Mouse (Mus musculus) kidney, postnatal 0 days (tissue): ENCODE measurements around the gene Cyp4a31. TPM values are rescaled to one million over a fixed set of nuclear protein-coding genes. Genes with fewer than 3 reads are reported as not detected.
"Not testable (repeated sequence)": the region's sequence is repeated elsewhere in the genome, so short reads cannot be mapped to it uniquely, and the experiment has no call there.

Source experiments
- ATAC-seq: fragments of 200-750 bp; cut with Nextera tagmentation; replicated peaks from 2 replicates; pipeline ENCODE4 v1.8.0; 2017; ENCODE audit warnings: low read depth, moderate number of reproducible peaks, moderate TSS enrichment, moderate library complexity; ENCODE audit not compliant: low FRiP score
- DNase-seq: peaks from one replicate; pipeline ENCODE4 v3.0.0-alpha.2; 2016; ENCODE audit warnings: low spot score
- H3K27ac ChIP-seq: fragments of 300-500 bp; sonication (generic); 2 replicates; pipeline ENCODE4 v1.5.1; 2014; ENCODE audit warnings: mild to moderate bottlenecking
- H3K27me3 ChIP-seq: fragments of 300-500 bp; sonication (generic); 2 replicates; pipeline ENCODE4 v1.6.1; 2014; ENCODE audit warnings: low read length, mixed read lengths; ENCODE audit not compliant: insufficient read depth
- H3K36me3 ChIP-seq: fragments of 300-500 bp; sonication (generic); 2 replicates; pipeline ENCODE4 v1.6.1; 2014; ENCODE audit warnings: low read length, mixed read lengths; ENCODE audit not compliant: insufficient read depth
- H3K4me1 ChIP-seq: fragments of 300-500 bp; sonication (generic); replicated peaks from 2 replicates; pipeline ENCODE4 v1.6.1; 2014; ENCODE audit warnings: antibody characterized with exemption, low read length, mixed read lengths; ENCODE audit not compliant: insufficient read depth
- H3K4me2 ChIP-seq: fragments of 300-500 bp; sonication (generic); 2 replicates; pipeline ENCODE4 v1.6.1; 2014; ENCODE audit warnings: mild to moderate bottlenecking, low read length, moderate library complexity, mixed read lengths
- H3K4me3 ChIP-seq: fragments of 300-500 bp; sonication (generic); replicated peaks from 2 replicates; pipeline ENCODE4 v1.5.1; 2014; ENCODE audit warnings: low read depth, low read length
- H3K9ac ChIP-seq: fragments of 300-500 bp; sonication (generic); 2 replicates; pipeline ENCODE4 v1.6.1; 2014; ENCODE audit warnings: low read depth, low read length
- H3K9me3 ChIP-seq: fragments of 300-500 bp; sonication (generic); replicated peaks from 2 replicates; pipeline ENCODE4 v1.6.1; 2016; ENCODE audit warnings: low read length, inconsistent platforms, mixed read lengths
- CTCF ChIP-seq: IDR thresholded peaks from 2 replicates; pipeline ENCODE4 v1.5.1; 2016; ENCODE audit warnings: antibody characterized with exemption, low read depth, mild to moderate bottlenecking, moderate library complexity
- WGBS: fragments of 180-500 bp; shearing (Covaris S2); extraction: QIAGEN DNeasy Blood & Tissue Kit; methylation state at CpG from one replicate; pipeline ENCODE4 v1.1.7; 2014; 5-methylcytosine and 5-hydroxymethylcytosine counted together
- polyA plus RNA-seq: library from polyadenylated mRNA; unstranded; fragments of >200 nt; fragmentation: Nextera tagmentation; extraction: Ambion mirVana; gene quantifications from 2 replicates; pipeline ENCODE4 v1.2.1, GENCODE M21; 2015

Gene Cyp4a31
- polyA plus RNA-seq, 1 experiment from 2014 or later, result 49.7 TPM

DNA sequence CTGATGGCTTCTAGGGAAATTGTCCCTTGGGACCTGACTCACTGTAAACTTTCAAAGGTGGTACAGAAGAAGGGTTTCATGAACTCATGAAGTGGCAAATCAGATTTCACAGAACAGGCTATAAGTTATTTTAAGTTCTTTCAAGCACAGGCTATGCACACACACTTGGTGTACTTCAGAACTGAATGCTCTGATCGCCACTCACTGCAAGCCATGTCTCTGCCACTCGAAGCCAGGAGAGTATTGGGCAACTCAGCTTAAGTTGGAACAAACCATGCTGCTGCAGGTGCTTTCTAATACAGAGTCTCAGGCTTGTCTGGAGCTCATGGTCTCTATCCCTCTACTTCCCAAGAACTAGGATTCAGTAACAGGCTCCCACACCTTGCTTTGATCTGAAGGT lies 12.3 kb downstream of the Cyp4a31 start:
- Histone ChIP-seq H3K27ac (no peak overlapping the region), H3K4me1 (no peaks in the 10 kb centered on the region), H3K27me3 (no peaks in the 10 kb centered on the region), H3K4me3 (no peak overlapping the region), H3K9ac (no peak overlapping the region), H3K9me3 (no peaks in the 10 kb centered on the region), H3K4me2 (no peak overlapping the region), H3K36me3 (no peaks in the 10 kb centered on the region)
- no peak for DNase-seq
- ATAC-seq, result no peak
- no peak for TF ChIP-seq CTCF
- WGBS, result 80% methylated on average over 2 of the region's 2 CpGs

DNA sequence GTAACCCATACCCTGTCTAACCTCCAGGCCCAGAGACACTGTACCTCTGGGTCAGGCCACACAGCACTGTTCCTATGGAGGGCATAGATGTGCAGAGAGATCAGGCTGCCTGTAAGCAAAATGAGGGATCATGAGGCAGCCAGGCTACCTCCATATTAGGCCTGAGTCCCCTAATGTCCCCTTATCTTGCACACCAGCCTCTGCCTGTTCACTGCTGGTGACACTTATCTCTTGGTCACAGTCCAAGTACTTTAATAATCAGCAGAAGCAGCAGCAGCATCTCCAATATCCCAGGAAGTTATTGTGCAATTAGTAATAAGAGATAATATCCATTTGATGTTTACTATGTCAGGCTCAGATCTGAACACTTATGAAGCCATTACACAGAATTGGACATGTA lies 19.6 kb downstream of the Cyp4a31 start:
- TF ChIP-seq CTCF, result no peak
- no peak for ATAC-seq

DNA sequence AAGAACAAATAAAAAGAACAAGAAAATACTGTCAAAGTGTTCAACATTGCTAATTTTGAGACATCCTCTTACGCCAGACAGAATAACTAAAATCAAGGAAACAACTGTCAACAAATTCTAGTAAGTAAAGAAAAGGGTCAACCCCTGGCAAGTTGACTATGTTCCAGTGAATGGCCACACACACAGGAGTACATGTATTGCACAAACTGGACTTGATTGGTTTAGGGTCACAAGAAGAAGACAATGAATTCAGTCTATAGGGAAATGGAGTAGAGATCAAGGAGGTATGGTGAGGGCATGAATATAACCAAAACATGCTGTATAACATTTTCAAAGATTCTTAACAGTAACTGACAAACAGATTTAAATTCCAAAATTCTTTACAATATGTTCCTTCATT lies 32.9 kb downstream of the Cyp4a31 start:
- DNase-seq (no peak), ATAC-seq (no peak)
- H3K9ac ChIP-seq, result no peak overlapping the region
- no peak overlapping the region for H3K27ac ChIP-seq
- 82% methylated on average over 1 of the region's 1 CpGs for WGBS
- no peaks in the 10 kb centered on the region for H3K36me3 ChIP-seq
- no peaks in the 10 kb centered on the region for H3K4me1 ChIP-seq
- no peak for TF ChIP-seq CTCF
- H3K4me3 ChIP-seq, result no peak overlapping the region
- H3K9me3 ChIP-seq, result no peaks in the 10 kb centered on the region
- H3K4me2 ChIP-seq, result no peak overlapping the region
- H3K27me3 ChIP-seq, result no peaks in the 10 kb centered on the region

More for the DNA sequence above, 19.6 kb downstream of the Cyp4a31 start:
- Histone ChIP-seq H3K27ac (no peak overlapping the region), H3K27me3 (no peaks in the 10 kb centered on the region), H3K4me3 (no peak overlapping the region), H3K4me2 (no peak overlapping the region), H3K36me3 (no peaks in the 10 kb centered on the region), H3K9ac (no peak overlapping the region), H3K9me3 (no peaks in the 10 kb centered on the region), H3K4me1 (no peaks in the 10 kb centered on the region)
- no peak for DNase-seq

GRCm38 (mm10) chr4:115596824-115597336 lies 33.4 kb downstream of the Cyp4a31 start:
- no peaks in the 10 kb centered on the region for H3K4me1 ChIP-seq
- H3K4me2 ChIP-seq, result no peak overlapping the region
- H3K27me3 ChIP-seq, result no peaks in the 10 kb centered on the region
- 52% methylated on average over 2 of the region's 2 CpGs for WGBS
- no peak overlapping the region for H3K9ac ChIP-seq
- H3K4me3 ChIP-seq, result no peak overlapping the region
- no peaks in the 10 kb centered on the region for H3K36me3 ChIP-seq
- no peak overlapping the region for H3K27ac ChIP-seq
- TF ChIP-seq CTCF, result no peak
- ATAC-seq (no peak), DNase-seq (no peak)
- H3K9me3 ChIP-seq, result no peaks in the 10 kb centered on the region

GRCm38 (mm10) chr4:115600611-115601010 lies 37.2 kb downstream of the Cyp4a31 start, which contains the start of gene Cyp4a32:
Gene Cyp4a32, plus strand, starts transcription at chr4:115600969.
- H3K9me3 ChIP-seq, H3K4me2 ChIP-seq, H3K4me1 ChIP-seq, H3K27ac ChIP-seq, H3K27me3 ChIP-seq, ATAC-seq, DNase-seq, H3K9ac ChIP-seq, H3K4me3 ChIP-seq, H3K36me3 ChIP-seq: not testable (repeated sequence)
- WGBS, result 83% methylated on average over 8 of the region's 8 CpGs

DNA sequence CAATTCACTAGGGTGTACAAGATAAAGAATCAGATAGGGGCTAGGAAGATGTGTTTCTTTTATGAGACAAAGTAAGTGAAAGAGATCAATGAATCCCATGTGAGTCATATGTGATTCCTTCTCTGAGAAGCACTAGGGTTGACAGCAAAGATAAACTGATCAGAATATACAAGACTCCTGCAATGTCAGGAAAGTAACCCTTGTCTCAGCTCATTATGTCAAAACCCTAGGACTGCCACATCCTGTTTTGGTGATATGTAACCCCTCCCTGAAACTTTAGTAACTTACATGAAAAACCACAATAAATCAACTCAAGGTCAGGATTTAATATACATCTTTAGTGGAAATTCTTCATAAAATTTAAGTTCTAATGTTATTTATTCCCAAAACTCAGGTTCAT lies 50.6 kb downstream of the Cyp4a31 start:
- H3K27ac ChIP-seq, result no peak overlapping the region
- no peak overlapping the region for H3K9ac ChIP-seq
- DNase-seq (no peak), ATAC-seq (no peak)
- H3K4me1 ChIP-seq, result no peaks in the 10 kb centered on the region
- H3K9me3 ChIP-seq, result no peaks in the 10 kb centered on the region
- H3K4me2 ChIP-seq, result no peak overlapping the region
- no peaks in the 10 kb centered on the region for H3K27me3 ChIP-seq
- no peak for TF ChIP-seq CTCF
- no peak overlapping the region for H3K4me3 ChIP-seq
- no peaks in the 10 kb centered on the region for H3K36me3 ChIP-seq

DNA sequence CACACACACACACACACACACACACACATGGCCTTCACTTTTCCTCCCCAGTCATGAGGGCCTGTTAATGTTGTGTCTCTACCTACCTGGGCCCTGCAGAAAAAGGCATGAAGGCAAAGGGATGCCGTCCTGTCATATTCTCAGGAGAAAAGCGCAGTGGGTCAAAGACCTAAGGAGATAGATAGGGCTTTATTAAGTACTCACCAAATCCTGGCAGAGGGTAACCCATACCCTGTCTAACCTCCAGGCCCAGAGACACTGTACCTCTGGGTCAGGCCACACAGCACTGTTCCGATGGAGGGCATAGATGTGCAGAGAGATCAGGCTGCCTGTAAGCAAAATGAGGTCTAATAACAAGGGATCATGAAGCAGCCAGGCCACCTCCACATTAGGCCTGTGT lies 62.1 kb downstream of the Cyp4a31 start:
- not testable (repeated sequence) for H3K4me1 ChIP-seq, H3K9ac ChIP-seq, H3K27ac ChIP-seq, H3K4me2 ChIP-seq, DNase-seq, ATAC-seq, H3K9me3 ChIP-seq, H3K27me3 ChIP-seq, H3K36me3 ChIP-seq, H3K4me3 ChIP-seq
- 95% methylated on average over 3 of the region's 3 CpGs for WGBS

Other genes with a start within 250 kb of the Cyp4a31 start
- 0.34 and 0.46 TPM in 2 replicates for gene Cyp4a12b, start 152.0 kb upstream of the Cyp4a31 start, polyA plus RNA-seq
- 0.26 and 0.38 TPM in 2 replicates for gene Cyp4a30b, start 111.0 kb upstream of the Cyp4a31 start, polyA plus RNA-seq
- gene Cyp4a14, start 67.5 kb upstream of the Cyp4a31 start, polyA plus RNA-seq, result 2.3 and 2.5 TPM in 2 replicates
- 34.7 and 35.5 TPM in 2 replicates for gene Cyp4a10, start 45.4 kb upstream of the Cyp4a31 start, polyA plus RNA-seq
- 0.24 TPM in 1 of 2 replicates, not detected in the other for gene Cyp4a32, start 37.3 kb downstream of the Cyp4a31 start, polyA plus RNA-seq
- 10.6 and 11.5 TPM in 2 replicates for gene Cyp4b1, start 84.1 kb downstream of the Cyp4a31 start, polyA plus RNA-seq
- 28.9 and 30.4 TPM in 2 replicates for gene Efcab14, start 174.1 kb downstream of the Cyp4a31 start, polyA plus RNA-seq
- 0.59 and 0.64 TPM in 2 replicates for gene Tex38, start 217.4 kb downstream of the Cyp4a31 start, polyA plus RNA-seq
- gene Atpaf1, start 221.2 kb downstream of the Cyp4a31 start, polyA plus RNA-seq, result 61.6 and 62.1 TPM in 2 replicates